Mouse (Mus musculus) lung, embryonic 14.5 days (tissue): ENCODE measurements around the gene St3gal2. TPM values are rescaled to one million over a fixed set of nuclear protein-coding genes. Genes with fewer than 3 reads are reported as not detected.
"Not testable (repeated sequence)": the region's sequence is repeated elsewhere in the genome, so short reads cannot be mapped to it uniquely, and the experiment has no call there.

Source experiments
- ATAC-seq: fragments of 200-750 bp; cut with Nextera tagmentation; 2 replicates; pipeline ENCODE4 v1.8.0; 2017; ENCODE audit warnings: mild to moderate bottlenecking, moderate TSS enrichment, moderate library complexity; ENCODE audit not compliant: insufficient read depth
- DNase-seq: peaks from one replicate; pipeline ENCODE4 v3.0.0-alpha.2; 2015
- H3K27ac ChIP-seq: fragments of 300-500 bp; sonication (generic); 2 replicates; pipeline ENCODE4 v1.5.1; 2014; ENCODE audit warnings: low read depth, mild to moderate bottlenecking, moderate library complexity
- H3K27me3 ChIP-seq: fragments of 300-500 bp; sonication (generic); 2 replicates; pipeline ENCODE4 v1.6.1; 2014; ENCODE audit warnings: low read length, control low read depth; ENCODE audit not compliant: insufficient read depth
- H3K36me3 ChIP-seq: fragments of 300-500 bp; sonication (generic); 2 replicates; pipeline ENCODE4 v1.6.1; 2014; ENCODE audit warnings: control low read depth; ENCODE audit not compliant: insufficient read depth
- H3K4me1 ChIP-seq: fragments of 300-500 bp; sonication (generic); 2 replicates; pipeline ENCODE4 v1.6.1; 2014; ENCODE audit warnings: antibody characterized with exemption, control low read depth; ENCODE audit not compliant: insufficient read depth
- H3K4me2 ChIP-seq: fragments of 300-500 bp; sonication (generic); 2 replicates; pipeline ENCODE4 v1.6.1; 2014; ENCODE audit warnings: mild to moderate bottlenecking
- H3K4me3 ChIP-seq: fragments of 300-500 bp; sonication (generic); 2 replicates; pipeline ENCODE4 v1.5.1; 2014; ENCODE audit warnings: low read depth, low read length
- H3K9ac ChIP-seq: fragments of 300-500 bp; sonication (generic); 2 replicates; pipeline ENCODE4 v1.6.1; 2014
- H3K9me3 ChIP-seq: fragments of 300-500 bp; sonication (generic); 2 replicates; pipeline ENCODE4 v1.6.1; 2016; ENCODE audit warnings: low read depth, low read length, control low read depth
- CTCF ChIP-seq: IDR thresholded peaks from 2 replicates; pipeline ENCODE4 v1.5.1; 2016; ENCODE audit warnings: antibody characterized with exemption, low read depth
- WGBS: fragments of 180-500 bp; shearing (Covaris S2); extraction: QIAGEN DNeasy Blood & Tissue Kit; methylation state at CpG from one replicate; pipeline ENCODE4 v1.1.7; 2014; 5-methylcytosine and 5-hydroxymethylcytosine counted together
- polyA plus RNA-seq: library from polyadenylated mRNA; unstranded; fragments of >200 nt; fragmentation: Nextera tagmentation; extraction: Ambion mirVana; gene quantifications from 2 replicates; pipeline ENCODE4 v1.2.1, GENCODE M21; 2014

The St3gal2 gene
- polyA plus RNA-seq, 1 experiment from 2014 or later, result 13.0 TPM

- ATAC-seq (peak; percentile 95), DNase-seq (peak; percentile 96)
- TF ChIP-seq CTCF, result no peak
- 0 out of 2 replicates have a peak overlapping the region, but pooled peaks have one; percentile 15 for H3K27ac ChIP-seq
- peak overlapping the region; percentile 43 for H3K4me3 ChIP-seq
- no peaks in the 10 kb centered on the region for H3K27me3 ChIP-seq
- no peaks in the 10 kb centered on the region for H3K9me3 ChIP-seq
- no peaks in the 10 kb centered on the region for H3K4me1 ChIP-seq
- peak overlapping the region; percentile 58 for H3K9ac ChIP-seq
- peaks cover 31% of the 10 kb centered on the region for H3K36me3 ChIP-seq
- 7% methylated on average over 45 of the region's 45 CpGs for WGBS
- peak overlapping the region; percentile 86 for H3K4me2 ChIP-seq
Measured at GRCm38 (mm10) chr8:110969910-110970770, 50.4 kb downstream of the St3gal2 start.

GRCm38 (mm10) chr8:110976532-110976931 is 56.8 kb downstream of the St3gal2 start:
- DNase-seq, H3K9ac ChIP-seq, H3K27ac ChIP-seq, H3K9me3 ChIP-seq, H3K27me3 ChIP-seq, H3K4me3 ChIP-seq, H3K4me1 ChIP-seq, H3K4me2 ChIP-seq, ATAC-seq: not testable (repeated sequence)
- WGBS, result 90% methylated on average over 8 of the region's 8 CpGs
- H3K36me3 ChIP-seq, result peaks cover 59% of the 10 kb centered on the region

- H3K9ac ChIP-seq, H3K4me1 ChIP-seq, H3K27ac ChIP-seq, H3K4me3 ChIP-seq, H3K4me2 ChIP-seq, H3K27me3 ChIP-seq, H3K9me3 ChIP-seq: not testable (repeated sequence)
- DNase-seq, result peak; percentile 41
- peak; percentile 62; the same call in 1 of the 2 replicates for ATAC-seq
- H3K36me3 ChIP-seq, result peaks cover 71% of the 10 kb centered on the region
- 54% methylated on average over 2 of the region's 2 CpGs for WGBS
Measured at GRCm38 (mm10) chr8:110977987-110978386, 58.3 kb downstream of the St3gal2 start.

- no peak for TF ChIP-seq CTCF
- Histone ChIP-seq H3K36me3 (peaks cover 77% of the 10 kb centered on the region), H3K27ac (no peak overlapping the region), H3K4me1 (no peaks in the 10 kb centered on the region), H3K4me3 (no peak overlapping the region), H3K9ac (no peak overlapping the region), H3K4me2 (no peak overlapping the region), H3K27me3 (no peaks in the 10 kb centered on the region), H3K9me3 (no peaks in the 10 kb centered on the region)
- no peak for ATAC-seq
- DNase-seq, result no peak
- WGBS, result 81% methylated on average over 2 of the region's 2 CpGs
Measured at GRCm38 (mm10) chr8:110981304-110981703, 61.6 kb downstream of the St3gal2 start.

- H3K4me2 ChIP-seq, result no peak overlapping the region
- no peaks in the 10 kb centered on the region for H3K27me3 ChIP-seq
- no peak for TF ChIP-seq CTCF
- no peak overlapping the region for H3K9ac ChIP-seq
- peaks cover 93% of the 10 kb centered on the region for H3K36me3 ChIP-seq
- WGBS, result 81% methylated on average over 8 of the region's 8 CpGs
- ATAC-seq, result no peak
- no peak overlapping the region for H3K4me3 ChIP-seq
- H3K4me1 ChIP-seq, result no peaks in the 10 kb centered on the region
- no peaks in the 10 kb centered on the region for H3K9me3 ChIP-seq
- no peak for DNase-seq
- H3K27ac ChIP-seq, result no peak overlapping the region
Measured at GRCm38 (mm10) chr8:110987805-110988744, 68.4 kb downstream of the St3gal2 start.

GRCm38 (mm10) chr8:110990017-110990416 is 70.3 kb downstream of the St3gal2 start:
- Histone ChIP-seq H3K27ac (no peak overlapping the region), H3K36me3 (peaks cover 79% of the 10 kb centered on the region), H3K4me1 (no peaks in the 10 kb centered on the region), H3K9me3 (no peaks in the 10 kb centered on the region), H3K9ac (no peak overlapping the region), H3K4me2 (no peak overlapping the region), H3K27me3 (no peaks in the 10 kb centered on the region), H3K4me3 (no peak overlapping the region)
- TF ChIP-seq CTCF, result no peak
- 65% methylated on average over 9 of the region's 9 CpGs for WGBS
- ATAC-seq (no peak), DNase-seq (no peak)
